Mouse (Mus musculus) heart, adult 2 months (tissue): Measurements from ENCODE around the gene Dab1. TPM values are rescaled to one million over a fixed set of nuclear protein-coding genes. Genes with fewer than 3 reads are reported as not detected.

Experiments
- DNase-seq, 2 experiments: peaks; one replicate each; pipeline ENCODE4 v3.0.0; 2021
- H3K27ac ChIP-seq: fragments of 200-600 bp; 2 replicates; pipeline ENCODE4 v1.8.1; 2022
- H3K27me3 ChIP-seq: fragments of 200-500 bp; 2 replicates; pipeline ENCODE4 v1.6.1; 2012; ENCODE audit warnings: mild to moderate bottlenecking, low read length, inconsistent platforms, mixed read lengths; ENCODE audit not compliant: control insufficient read depth, insufficient read depth
- H3K36me3 ChIP-seq: fragments of 200-500 bp; 2 replicates; pipeline ENCODE4 v1.6.1; 2012; ENCODE audit warnings: low read length, inconsistent platforms; ENCODE audit not compliant: control insufficient read depth, insufficient read depth
- H3K4me1 ChIP-seq: fragments of 200-500 bp; 2 replicates; pipeline ENCODE4 v1.6.1; 2011; ENCODE audit warnings: low read length; ENCODE audit not compliant: control insufficient read depth, insufficient read depth
- H3K4me3 ChIP-seq: fragments of 200-600 bp; 2 replicates; pipeline ENCODE4 v1.8.1; 2022
- H3K79me2 ChIP-seq: fragments of 200-500 bp; replicated peaks from 2 replicates; pipeline ENCODE4 v1.6.1; 2012; ENCODE audit warnings: mild to moderate bottlenecking, inconsistent platforms, low read length, moderate library complexity, mixed read lengths; ENCODE audit not compliant: control insufficient read depth, insufficient read depth
- H3K9ac ChIP-seq: fragments of 200-500 bp; 2 replicates; pipeline ENCODE4 v1.6.1; 2012; ENCODE audit warnings: low read depth, mild to moderate bottlenecking, control low read depth, inconsistent platforms, low read length, mixed read lengths
- CTCF ChIP-seq: fragments of 200-600 bp; IDR thresholded peaks from 2 replicates; pipeline ENCODE4 v1.8.1; 2022; ENCODE audit warnings: antibody characterized with exemption, mild to moderate bottlenecking, moderate library complexity
- EP300 ChIP-seq: fragments of 200-500 bp; IDR thresholded peaks from 2 replicates; pipeline ENCODE4 v1.6.1; 2011; ENCODE audit warnings: low read depth, low read length, control low read depth; ENCODE audit not compliant: insufficient read depth
- POLR2A ChIP-seq: fragments of 200-500 bp; IDR thresholded peaks from 2 replicates; pipeline ENCODE4 v1.6.1; 2011; ENCODE audit warnings: mild to moderate bottlenecking, low read depth, low read length, control low read depth; ENCODE audit not compliant: insufficient read depth
- WGBS: fragments of 180-500 bp; shearing (Covaris S2); methylation state at CpG from one replicate; pipeline ENCODE4 v1.1.7; 2018; 5-methylcytosine and 5-hydroxymethylcytosine counted together
- intact Hi-C: fragments of 180-260 bp; cut with DNase I; formaldehyde crosslinking; loops from one replicate; pipeline ENCODE4 v1.15.1; 2025
- polyA plus RNA-seq: library from polyadenylated mRNA; depleted of rRNA; stranded (reverse); fragments of >200 nt; gene quantifications from 2 replicates; pipeline ENCODE4 v1.2.3, GENCODE M21; 2012
- total RNA-seq, 2 experiments: library from RNA; stranded (reverse); gene quantifications; 2 replicates each; pipeline ENCODE4 v1.2.3; 2021

Gene Dab1
- total and polyA plus RNA-seq, 3 experiments = 0.21 TPM; not detected in 2

GRCm38 (mm10) chr4:104438730-104439129, 819.6 kb downstream of the Dab1 start:
- no peak overlapping the region for H3K27ac ChIP-seq
- no peaks in the 10 kb centered on the region for H3K79me2 ChIP-seq
- no peak for TF ChIP-seq CTCF
- no peak for TF ChIP-seq EP300
- TF ChIP-seq POLR2A = no peak
- H3K9ac ChIP-seq = no peak overlapping the region
- H3K36me3 ChIP-seq = no peaks in the 10 kb centered on the region
- H3K4me1 ChIP-seq = no peaks in the 10 kb centered on the region
- 0 out of 2 replicates have a peak, but pooled peaks cover 2% of the 10 kb centered on the region for H3K27me3 ChIP-seq
- H3K4me3 ChIP-seq = no peak overlapping the region
- 85% methylated on average over 4 of the region's 4 CpGs for WGBS
- DNase-seq = no peak
- intact Hi-C loops = no loop called here

GRCm38 (mm10) chr4:104439641-104440040, 820.5 kb downstream of the Dab1 start:
- Histone ChIP-seq H3K4me3 (no peak overlapping the region), H3K27me3 (0 out of 2 replicates have a peak, but pooled peaks cover 2% of the 10 kb centered on the region), H3K36me3 (no peaks in the 10 kb centered on the region), H3K27ac (no peak overlapping the region), H3K4me1 (no peaks in the 10 kb centered on the region), H3K79me2 (no peaks in the 10 kb centered on the region), H3K9ac (no peak overlapping the region)
- TF ChIP-seq CTCF (no peak), POLR2A (no peak), EP300 (no peak)
- DNase-seq = no peak
- 74% methylated on average over 3 of the region's 3 CpGs for WGBS
- intact Hi-C loops = no loop called here

- H3K36me3 ChIP-seq = no peaks in the 10 kb centered on the region
- H3K4me1 ChIP-seq = no peaks in the 10 kb centered on the region
- 70% methylated on average over 10 of the region's 10 CpGs for WGBS
- 0 out of 2 replicates have a peak, but pooled peaks cover 2% of the 10 kb centered on the region for H3K27me3 ChIP-seq
- H3K9ac ChIP-seq = no peak overlapping the region
- no peak for DNase-seq
- TF ChIP-seq EP300 (no peak), POLR2A (no peak), CTCF (no peak)
- H3K4me3 ChIP-seq = no peak overlapping the region
- intact Hi-C loops = no loop called here
- H3K27ac ChIP-seq = no peak overlapping the region
- no peaks in the 10 kb centered on the region for H3K79me2 ChIP-seq
Observed at GRCm38 (mm10) chr4:104442925-104443747, 824.0 kb downstream of the Dab1 start.

GRCm38 (mm10) chr4:104443775-104444174, 824.6 kb downstream of the Dab1 start:
- H3K27ac ChIP-seq = no peak overlapping the region
- no peak for TF ChIP-seq EP300
- TF ChIP-seq POLR2A = no peak
- no peak for TF ChIP-seq CTCF
- no peak overlapping the region for H3K9ac ChIP-seq
- WGBS = 28% methylated on average over 8 of the region's 8 CpGs
- H3K4me3 ChIP-seq = no peak overlapping the region
- H3K4me1 ChIP-seq = no peaks in the 10 kb centered on the region
- intact Hi-C loops = no loop called here
- no peak for DNase-seq
- no peaks in the 10 kb centered on the region for H3K79me2 ChIP-seq
- no peaks in the 10 kb centered on the region for H3K36me3 ChIP-seq
- 0 out of 2 replicates have a peak, but pooled peaks cover 2% of the 10 kb centered on the region for H3K27me3 ChIP-seq

GRCm38 (mm10) chr4:104444985-104445384, 825.8 kb downstream of the Dab1 start:
- Histone ChIP-seq H3K27me3 (no peaks in the 10 kb centered on the region), H3K36me3 (no peaks in the 10 kb centered on the region), H3K79me2 (no peaks in the 10 kb centered on the region), H3K4me3 (no peak overlapping the region), H3K9ac (no peak overlapping the region), H3K4me1 (no peaks in the 10 kb centered on the region), H3K27ac (no peak overlapping the region)
- no peak for DNase-seq
- WGBS = 75% methylated on average over 2 of the region's 2 CpGs
- intact Hi-C loops = no loop called here
- TF ChIP-seq POLR2A (no peak), EP300 (no peak), CTCF (no peak)

- Histone ChIP-seq H3K36me3 (no peaks in the 10 kb centered on the region), H3K9ac (no peak overlapping the region), H3K4me1 (no peaks in the 10 kb centered on the region), H3K79me2 (no peaks in the 10 kb centered on the region), H3K27ac (no peak overlapping the region), H3K27me3 (no peaks in the 10 kb centered on the region), H3K4me3 (no peak overlapping the region)
- 79% methylated on average over 1 of the region's 1 CpGs for WGBS
- intact Hi-C loops = no loop called here
- TF ChIP-seq EP300 (no peak), POLR2A (no peak), CTCF (no peak)
- DNase-seq = no peak
Observed at GRCm38 (mm10) chr4:104448199-104448598, 829.0 kb downstream of the Dab1 start.
